Mouse (Mus musculus): ENCODE results near the gene Rpl13a. TPM values are rescaled to one million over a fixed set of nuclear protein-coding genes. Genes with fewer than 3 reads are reported as not detected.
"Not testable (repeated sequence)": the region's sequence is repeated elsewhere in the genome, so short reads cannot be mapped to it uniquely, and the experiment has no call there.

The Rpl13a gene
- polyA plus RNA-seq, 1 experiment from 2014 or later = 1,369 TPM

GRCm38 (mm10) chr7:45156206-45156605 lies 27.6 kb upstream of the Rpl13a start:
- Histone ChIP-seq H3K4me3 (replicated peaks) (no peak overlapping the region), H3K36me3 (peaks cover 31% of the 10 kb centered on the region), H3K9me3 (replicated peaks) (no peaks in the 10 kb centered on the region), H3K27ac (replicated peaks) (no peak overlapping the region), H3K9ac (no peak overlapping the region), H3K4me1 (peaks cover 17% of the 10 kb centered on the region), H3K4me2 (replicated peaks) (no peak overlapping the region), H3K27me3 (no peaks in the 10 kb centered on the region)
- ATAC-seq (ENCODE audit: insufficient number of reproducible peaks, low FRiP score, low TSS enrichment, low read depth) = no peak
- 95% methylated on average over 15 of the region's 15 CpGs for WGBS

- no peak for ATAC-seq (ENCODE audit: insufficient number of reproducible peaks, low FRiP score, low TSS enrichment, low read depth)
- Histone ChIP-seq H3K9me3 (replicated peaks) (no peaks in the 10 kb centered on the region), H3K36me3 (peaks cover 28% of the 10 kb centered on the region), H3K4me3 (replicated peaks) (no peak overlapping the region), H3K27me3 (no peaks in the 10 kb centered on the region), H3K9ac (no peak overlapping the region), H3K27ac (replicated peaks) (peak overlapping the region; percentile 98), H3K4me2 (replicated peaks) (0 out of 2 replicates have a peak overlapping the region, but pooled peaks have one; percentile 70), H3K4me1 (peaks cover 24% of the 10 kb centered on the region)
- WGBS = 79% methylated on average over 9 of the region's 9 CpGs
Observed at GRCm38 (mm10) chr7:45155590-45155989, 27.0 kb upstream of the Rpl13a start.

- ATAC-seq (ENCODE audit: insufficient number of reproducible peaks, low FRiP score, low TSS enrichment, low read depth) = 0 out of 2 replicates have a peak, but pooled peaks have one; percentile 8
- Histone ChIP-seq H3K4me3 (replicated peaks) (peak overlapping the region; percentile 75), H3K4me2 (replicated peaks) (peak overlapping the region; percentile 70), H3K27me3 (no peaks in the 10 kb centered on the region), H3K27ac (replicated peaks) (peak overlapping the region; percentile 98), H3K9me3 (replicated peaks) (no peaks in the 10 kb centered on the region), H3K4me1 (peaks cover 26% of the 10 kb centered on the region), H3K36me3 (peaks cover 24% of the 10 kb centered on the region), H3K9ac (no peak overlapping the region)
- WGBS = 70% methylated on average over 12 of the region's 12 CpGs
Observed at GRCm38 (mm10) chr7:45154993-45155514, 26.5 kb upstream of the Rpl13a start.

- H3K4me3 ChIP-seq (replicated peaks) = peak within 1 kb of the TSS; percentile 75
- H3K9ac ChIP-seq = peak within 1 kb of the TSS; percentile 84
- no peaks in the 10 kb centered on the region for H3K27me3 ChIP-seq
- peak; percentile 96 for ATAC-seq (ENCODE audit: insufficient number of reproducible peaks, low FRiP score, low TSS enrichment, low read depth)
- H3K4me2 ChIP-seq (replicated peaks) = peak within 1 kb of the TSS; percentile 70
- H3K36me3 ChIP-seq = peaks cover 17% of the 10 kb centered on the region
- H3K4me1 ChIP-seq = peaks cover 26% of the 10 kb centered on the region
- 4% methylated on average over 69 of the region's 69 CpGs for WGBS
- H3K9me3 ChIP-seq (replicated peaks) = no peaks in the 10 kb centered on the region
- H3K27ac ChIP-seq (replicated peaks) = peak within 1 kb of the TSS; percentile 98
Observed at GRCm38 (mm10) chr7:45154096-45154992, 25.8 kb upstream of the Rpl13a start, which contains the start of the genes Pih1d1 and Aldh16a1. Gene Pih1d1, plus strand, starts transcription at chr7:45154303. Gene Aldh16a1, minus strand, starts transcription at chr7:45154584.

GRCm38 (mm10) chr7:45153586-45153985 lies 25.0 kb upstream of the Rpl13a start:
- no peaks in the 10 kb centered on the region for H3K9me3 ChIP-seq (replicated peaks)
- peak overlapping the region; percentile 70 for H3K4me2 ChIP-seq (replicated peaks)
- peaks cover 26% of the 10 kb centered on the region for H3K4me1 ChIP-seq
- ATAC-seq (ENCODE audit: insufficient number of reproducible peaks, low FRiP score, low TSS enrichment, low read depth) = no peak
- H3K9ac ChIP-seq = peak overlapping the region; percentile 84
- H3K27ac ChIP-seq (replicated peaks) = peak overlapping the region; percentile 98
- peaks cover 9% of the 10 kb centered on the region for H3K36me3 ChIP-seq
- WGBS = 2% methylated on average over 5 of the region's 5 CpGs
- H3K27me3 ChIP-seq = no peaks in the 10 kb centered on the region
- peak overlapping the region; percentile 75 for H3K4me3 ChIP-seq (replicated peaks)

GRCm38 (mm10) chr7:45153052-45153451 lies 24.5 kb upstream of the Rpl13a start:
- H3K36me3 ChIP-seq; H3K27ac ChIP-seq (replicated peaks); ATAC-seq (ENCODE audit: insufficient number of reproducible peaks, low FRiP score, low TSS enrichment, low read depth); H3K27me3 ChIP-seq; H3K9ac ChIP-seq; H3K9me3 ChIP-seq (replicated peaks): not testable (repeated sequence)
- peaks cover 26% of the 10 kb centered on the region for H3K4me1 ChIP-seq
- peak overlapping the region; percentile 75 for H3K4me3 ChIP-seq (replicated peaks)
- H3K4me2 ChIP-seq (replicated peaks) = peak overlapping the region; percentile 70; the same call in 1 of the 2 replicates
- 92% methylated on average over 2 of the region's 2 CpGs for WGBS

- H3K36me3 ChIP-seq = peaks cover 11% of the 10 kb centered on the region
- no peak overlapping the region for H3K27ac ChIP-seq (replicated peaks)
- WGBS = 41% methylated on average over 11 of the region's 11 CpGs
- H3K9ac ChIP-seq = no peak overlapping the region
- H3K4me1 ChIP-seq = peaks cover 26% of the 10 kb centered on the region
- no peak for ATAC-seq (ENCODE audit: insufficient number of reproducible peaks, low FRiP score, low TSS enrichment, low read depth)
- H3K4me2 ChIP-seq (replicated peaks) = no peak overlapping the region
- H3K4me3 ChIP-seq (replicated peaks) = no peak overlapping the region
- H3K27me3 ChIP-seq = no peaks in the 10 kb centered on the region
- H3K9me3 ChIP-seq (replicated peaks) = no peaks in the 10 kb centered on the region
Observed at GRCm38 (mm10) chr7:45151303-45151702, 22.7 kb upstream of the Rpl13a start.

GRCm38 (mm10) chr7:45150321-45150720 lies 21.8 kb upstream of the Rpl13a start:
- 45% methylated on average over 4 of the region's 4 CpGs for WGBS
- no peak overlapping the region for H3K4me3 ChIP-seq (replicated peaks)

GRCm38 (mm10) chr7:45149545-45149944 lies 21.0 kb upstream of the Rpl13a start:
- no peaks in the 10 kb centered on the region for H3K27me3 ChIP-seq
- H3K9ac ChIP-seq = no peak overlapping the region
- peaks cover 17% of the 10 kb centered on the region for H3K4me1 ChIP-seq
- H3K4me2 ChIP-seq (replicated peaks) = no peak overlapping the region
- WGBS = 68% methylated on average over 6 of the region's 6 CpGs
- H3K4me3 ChIP-seq (replicated peaks) = no peak overlapping the region
- peaks cover 29% of the 10 kb centered on the region for H3K36me3 ChIP-seq
- no peak overlapping the region for H3K27ac ChIP-seq (replicated peaks)
- ATAC-seq (ENCODE audit: insufficient number of reproducible peaks, low FRiP score, low TSS enrichment, low read depth) = no peak
- no peaks in the 10 kb centered on the region for H3K9me3 ChIP-seq (replicated peaks)

More at GRCm38 (mm10) chr7:45150321-45150720, 21.8 kb upstream of the Rpl13a start:
- ATAC-seq (ENCODE audit: insufficient number of reproducible peaks, low FRiP score, low TSS enrichment, low read depth) = no peak
- H3K27ac ChIP-seq (replicated peaks) = peak overlapping the region; percentile 39; the same call in 1 of the 2 replicates
- peaks cover 21% of the 10 kb centered on the region for H3K36me3 ChIP-seq
- H3K9me3 ChIP-seq (replicated peaks) = no peaks in the 10 kb centered on the region
- no peaks in the 10 kb centered on the region for H3K27me3 ChIP-seq
- H3K9ac ChIP-seq = no peak overlapping the region
- H3K4me2 ChIP-seq (replicated peaks) = no peak overlapping the region
- peaks cover 23% of the 10 kb centered on the region for H3K4me1 ChIP-seq

GRCm38 (mm10) chr7:45148534-45149098 lies 20.1 kb upstream of the Rpl13a start:
- Histone ChIP-seq H3K27me3 (no peaks in the 10 kb centered on the region), H3K4me1 (peaks cover 17% of the 10 kb centered on the region), H3K9ac (no peak overlapping the region), H3K36me3 (peaks cover 38% of the 10 kb centered on the region), H3K9me3 (replicated peaks) (no peaks in the 10 kb centered on the region), H3K4me3 (replicated peaks) (no peak overlapping the region), H3K27ac (replicated peaks) (no peak overlapping the region), H3K4me2 (replicated peaks) (no peak overlapping the region)
- ATAC-seq (ENCODE audit: insufficient number of reproducible peaks, low FRiP score, low TSS enrichment, low read depth) = no peak
- 63% methylated on average over 4 of the region's 4 CpGs for WGBS

GRCm38 (mm10) chr7:45147899-45148298 lies 19.3 kb upstream of the Rpl13a start:
- no peak overlapping the region for H3K4me3 ChIP-seq (replicated peaks)
- H3K27me3 ChIP-seq = no peaks in the 10 kb centered on the region
- 89% methylated on average over 11 of the region's 11 CpGs for WGBS
- H3K27ac ChIP-seq (replicated peaks) = no peak overlapping the region
- H3K9ac ChIP-seq = no peak overlapping the region
- no peak for ATAC-seq (ENCODE audit: insufficient number of reproducible peaks, low FRiP score, low TSS enrichment, low read depth)
- peaks cover 17% of the 10 kb centered on the region for H3K4me1 ChIP-seq
- H3K4me2 ChIP-seq (replicated peaks) = no peak overlapping the region
- H3K36me3 ChIP-seq = peaks cover 44% of the 10 kb centered on the region
- no peaks in the 10 kb centered on the region for H3K9me3 ChIP-seq (replicated peaks)
